Mouse (Mus musculus) midbrain, embryonic 14.5 days (tissue): Measurements from ENCODE around the gene Spo11. TPM values are rescaled to one million over a fixed set of nuclear protein-coding genes. Genes with fewer than 3 reads are reported as not detected.

Experiments
- ATAC-seq: fragments of 200-750 bp; cut with Nextera tagmentation; 2 replicates; pipeline ENCODE4 v1.8.0; 2017; ENCODE audit warnings: moderate number of reproducible peaks, moderate library complexity; ENCODE audit not compliant: low FRiP score, low TSS enrichment
- DNase-seq: peaks from one replicate; pipeline ENCODE4 v3.0.0-alpha.2; 2015
- H3K27ac ChIP-seq: fragments of 300-500 bp; sonication (generic); replicated peaks from 2 replicates; pipeline ENCODE4 v1.5.1; 2014; ENCODE audit warnings: mild to moderate bottlenecking, low read depth, low read length, moderate library complexity
- H3K27me3 ChIP-seq: fragments of 300-500 bp; sonication (generic); 2 replicates; pipeline ENCODE4 v1.6.1; 2014; ENCODE audit warnings: low read length, control low read depth, mixed read lengths; ENCODE audit not compliant: control insufficient read depth, insufficient read depth
- H3K36me3 ChIP-seq: fragments of 300-500 bp; sonication (generic); 2 replicates; pipeline ENCODE4 v1.6.1; 2014; ENCODE audit warnings: low read length, control low read depth; ENCODE audit not compliant: control insufficient read depth, insufficient read depth
- H3K4me1 ChIP-seq: fragments of 300-500 bp; sonication (generic); 2 replicates; pipeline ENCODE4 v1.6.1; 2014; ENCODE audit warnings: mild to moderate bottlenecking, antibody characterized with exemption, low read length, control low read depth; ENCODE audit not compliant: control insufficient read depth, insufficient read depth
- H3K4me2 ChIP-seq: fragments of 300-500 bp; sonication (generic); 2 replicates; pipeline ENCODE4 v1.6.1; 2014; ENCODE audit warnings: mild to moderate bottlenecking, low read length, moderate library complexity
- H3K4me3 ChIP-seq: fragments of 300-500 bp; sonication (generic); replicated peaks from 2 replicates; pipeline ENCODE4 v1.5.1; 2014; ENCODE audit warnings: low read depth, low read length
- H3K9ac ChIP-seq: fragments of 300-500 bp; sonication (generic); replicated peaks from 2 replicates; pipeline ENCODE4 v1.6.1; 2014; ENCODE audit warnings: mild to moderate bottlenecking, low read length, moderate library complexity
- H3K9me3 ChIP-seq: fragments of 300-500 bp; sonication (generic); 2 replicates; pipeline ENCODE4 v1.6.1; 2016; ENCODE audit warnings: low read length, control low read depth, mixed read lengths; ENCODE audit not compliant: control insufficient read depth
- WGBS: fragments of 180-500 bp; shearing (Covaris S2); extraction: QIAGEN DNeasy Blood & Tissue Kit; methylation state at CpG from one replicate; pipeline ENCODE4 v1.1.7; 2014; 5-methylcytosine and 5-hydroxymethylcytosine counted together
- polyA plus RNA-seq: library from polyadenylated mRNA; unstranded; fragments of >200 nt; fragmentation: Nextera tagmentation; extraction: Ambion mirVana; gene quantifications from 2 replicates; pipeline ENCODE4 v1.2.1, GENCODE M21; 2014

The Spo11 gene
- polyA plus RNA-seq, 1 experiment from 2014 or later = 0.68 TPM

- Histone ChIP-seq H3K36me3 (no peaks in the 10 kb centered on the region), H3K9ac (no peak overlapping the region), H3K4me2 (peak overlapping the region; percentile 83; the same call in 1 of the 2 replicates), H3K27ac (no peak overlapping the region), H3K4me3 (no peak overlapping the region), H3K9me3 (no peaks in the 10 kb centered on the region), H3K4me1 (peaks cover 47% of the 10 kb centered on the region), H3K27me3 (peaks cover 71% of the 10 kb centered on the region)
- ATAC-seq (no peak), DNase-seq (no peak)
- WGBS = 26% methylated on average over 5 of the region's 5 CpGs
Measured at GRCm38 (mm10) chr2:172936844-172937243, 40.7 kb upstream of the Spo11 start.

GRCm38 (mm10) chr2:172937326-172938190 lies 39.9 kb upstream of the Spo11 start:
- no peaks in the 10 kb centered on the region for H3K36me3 ChIP-seq
- no peak overlapping the region for H3K27ac ChIP-seq
- DNase-seq (no peak), ATAC-seq (no peak)
- no peak overlapping the region for H3K4me3 ChIP-seq
- no peak overlapping the region; the same call in 1 of the 2 replicates for H3K9ac ChIP-seq
- peaks cover 78% of the 10 kb centered on the region for H3K27me3 ChIP-seq
- H3K4me1 ChIP-seq = peaks cover 47% of the 10 kb centered on the region
- no peaks in the 10 kb centered on the region for H3K9me3 ChIP-seq
- 10% methylated on average over 12 of the region's 12 CpGs for WGBS
- H3K4me2 ChIP-seq = peak overlapping the region; percentile 83

- Histone ChIP-seq H3K9me3 (no peaks in the 10 kb centered on the region), H3K4me1 (peaks cover 39% of the 10 kb centered on the region), H3K27me3 (peaks cover 84% of the 10 kb centered on the region), H3K36me3 (no peaks in the 10 kb centered on the region), H3K9ac (peak overlapping the region; percentile 40; the same call in 1 of the 2 replicates), H3K27ac (0 out of 2 replicates have a peak overlapping the region, but pooled peaks have one; percentile 32), H3K4me3 (peak overlapping the region; percentile 41), H3K4me2 (peak overlapping the region; percentile 83)
- ATAC-seq (no peak), DNase-seq (peak; percentile 56)
- under 1% methylated on average over 57 of the region's 57 CpGs for WGBS
Measured at GRCm38 (mm10) chr2:172938761-172939638, 38.5 kb upstream of the Spo11 start.

- Histone ChIP-seq H3K4me2 (peak overlapping the region; percentile 83), H3K4me1 (peaks cover 33% of the 10 kb centered on the region), H3K27ac (peak overlapping the region; percentile 32; the same call in 1 of the 2 replicates), H3K9me3 (no peaks in the 10 kb centered on the region), H3K27me3 (peaks cover 84% of the 10 kb centered on the region), H3K4me3 (peak overlapping the region; percentile 41), H3K9ac (peak overlapping the region; percentile 40; the same call in 1 of the 2 replicates), H3K36me3 (no peaks in the 10 kb centered on the region)
- DNase-seq (no peak), ATAC-seq (no peak)
- 0% methylated on average over 26 of the region's 26 CpGs for WGBS
Measured at GRCm38 (mm10) chr2:172939639-172940002, 37.9 kb upstream of the Spo11 start.

- H3K4me1 ChIP-seq = peaks cover 27% of the 10 kb centered on the region
- ATAC-seq = peak; percentile 31; the same call in 1 of the 2 replicates
- H3K9ac ChIP-seq = peak within 1 kb of the TSS; percentile 40; the same call in 1 of the 2 replicates
- peak within 1 kb of the TSS; percentile 83 for H3K4me2 ChIP-seq
- DNase-seq = peak; percentile 79
- no peaks in the 10 kb centered on the region for H3K9me3 ChIP-seq
- H3K27me3 ChIP-seq = peaks cover 82% of the 10 kb centered on the region
- H3K27ac ChIP-seq = peak within 1 kb of the TSS; percentile 32; the same call in 1 of the 2 replicates
- H3K4me3 ChIP-seq = peak within 1 kb of the TSS; percentile 41
- WGBS = under 1% methylated on average over 73 of the region's 82 CpGs
- H3K36me3 ChIP-seq = no peaks in the 10 kb centered on the region
Measured at GRCm38 (mm10) chr2:172940003-172940798, 37.3 kb upstream of the Spo11 start, which contains the start of gene Bmp7. Bmp7 (minus strand) TSS chr2:172940321.

- peaks cover 22% of the 10 kb centered on the region for H3K4me1 ChIP-seq
Measured at GRCm38 (mm10) chr2:172940799-172941163, 36.7 kb upstream of the Spo11 start.

GRCm38 (mm10) chr2:172949051-172949450 lies 28.4 kb upstream of the Spo11 start:
- H3K4me3 ChIP-seq = no peak overlapping the region
- no peak overlapping the region for H3K9ac ChIP-seq
- H3K27ac ChIP-seq = no peak overlapping the region
- H3K4me1 ChIP-seq = 0 out of 2 replicates have a peak, but pooled peaks cover 8% of the 10 kb centered on the region
- H3K27me3 ChIP-seq = peaks cover 4% of the 10 kb centered on the region; the same call in 1 of the 2 replicates
- peak; percentile 39 for DNase-seq
- WGBS = 44% methylated on average over 5 of the region's 5 CpGs
- ATAC-seq = no peak
- no peak overlapping the region for H3K4me2 ChIP-seq
- H3K36me3 ChIP-seq = no peaks in the 10 kb centered on the region
- no peaks in the 10 kb centered on the region for H3K9me3 ChIP-seq

More at GRCm38 (mm10) chr2:172940799-172941163, 36.7 kb upstream of the Spo11 start:
- peak overlapping the region; percentile 41 for H3K4me3 ChIP-seq
- no peaks in the 10 kb centered on the region for H3K36me3 ChIP-seq
- DNase-seq (no peak), ATAC-seq (0 out of 2 replicates have a peak, but pooled peaks have one; percentile 14)
- H3K27me3 ChIP-seq = peaks cover 77% of the 10 kb centered on the region
- under 1% methylated on average over 12 of the region's 13 CpGs for WGBS
- H3K27ac ChIP-seq = no peak overlapping the region
- no peak overlapping the region; the same call in 1 of the 2 replicates for H3K9ac ChIP-seq
- peak overlapping the region; percentile 83 for H3K4me2 ChIP-seq
- no peaks in the 10 kb centered on the region for H3K9me3 ChIP-seq
